Mouse (Mus musculus): ENCODE results near the gene Sars. TPM values are rescaled to one million over a fixed set of nuclear protein-coding genes. Genes with fewer than 3 reads are reported as not detected.
A peak's percentile ranks its signal among the peaks of the same experiment; 100 is the strongest.

The Sars gene
- polyA plus RNA-seq, 1 experiment = 228 TPM

GRCm38 (mm10) chr3:108423844-108424801 lies 20.9 kb downstream of the Sars start:
- TF ChIP-seq CTCF (IDR thresholded peaks at IDR 0.05; ENCODE audit: borderline replicate concordance, insufficient read depth, low read depth, low read length) = no peak
- TF ChIP-seq POLR2A (IDR thresholded peaks at IDR 0.05; ENCODE audit: borderline replicate concordance, insufficient read depth, low read length) = no peak
- Histone ChIP-seq H3K4me3 (replicated peaks; ENCODE audit: insufficient read depth, low read depth, low read length) (peak overlapping the region; percentile 54), H3K27me3 (ENCODE audit: control insufficient read depth, insufficient read depth, low read length) (no peaks in the 10 kb centered on the region), H3K27ac (ENCODE audit: insufficient read depth, low read length) (no peak overlapping the region), H3K4me1 (ENCODE audit: control insufficient read depth, insufficient read depth, low read length) (peaks cover 6% of the 10 kb centered on the region; the same call in 1 of the 2 replicates)
- peak; percentile 68 to 78 for DNase-seq
- 11% methylated on average over 11 of the region's 11 CpGs for WGBS

- Histone ChIP-seq H3K4me1 (ENCODE audit: control insufficient read depth, insufficient read depth, low read length) (peaks cover 6% of the 10 kb centered on the region; the same call in 1 of the 2 replicates), H3K4me3 (replicated peaks; ENCODE audit: insufficient read depth, low read depth, low read length) (no peak overlapping the region), H3K27me3 (ENCODE audit: control insufficient read depth, insufficient read depth, low read length) (no peaks in the 10 kb centered on the region), H3K27ac (ENCODE audit: insufficient read depth, low read length) (no peak overlapping the region)
- TF ChIP-seq CTCF (IDR thresholded peaks at IDR 0.05; ENCODE audit: borderline replicate concordance, insufficient read depth, low read depth, low read length) (no peak), POLR2A (IDR thresholded peaks at IDR 0.05; ENCODE audit: borderline replicate concordance, insufficient read depth, low read length) (no peak)
- no peak for DNase-seq
- WGBS = 12% methylated on average over 6 of the region's 6 CpGs
Observed at GRCm38 (mm10) chr3:108423006-108423405, 22.0 kb downstream of the Sars start.

- Histone ChIP-seq H3K4me1 (ENCODE audit: control insufficient read depth, insufficient read depth, low read length) (peaks cover 28% of the 10 kb centered on the region), H3K27me3 (ENCODE audit: control insufficient read depth, insufficient read depth, low read length) (no peaks in the 10 kb centered on the region), H3K4me3 (replicated peaks; ENCODE audit: insufficient read depth, low read depth, low read length) (peak overlapping the region; percentile 60), H3K27ac (ENCODE audit: insufficient read depth, low read length) (peak overlapping the region; percentile 61)
- peak; percentile 42 for TF ChIP-seq POLR2A (IDR thresholded peaks at IDR 0.05; ENCODE audit: borderline replicate concordance, insufficient read depth, low read length)
- no peak for TF ChIP-seq CTCF (IDR thresholded peaks at IDR 0.05; ENCODE audit: borderline replicate concordance, insufficient read depth, low read depth, low read length)
- under 1% methylated on average over 48 of the region's 48 CpGs for WGBS
- peak; percentile 86 to 87 for DNase-seq
Observed at GRCm38 (mm10) chr3:108415831-108416223, 29.2 kb downstream of the Sars start.

DNA sequence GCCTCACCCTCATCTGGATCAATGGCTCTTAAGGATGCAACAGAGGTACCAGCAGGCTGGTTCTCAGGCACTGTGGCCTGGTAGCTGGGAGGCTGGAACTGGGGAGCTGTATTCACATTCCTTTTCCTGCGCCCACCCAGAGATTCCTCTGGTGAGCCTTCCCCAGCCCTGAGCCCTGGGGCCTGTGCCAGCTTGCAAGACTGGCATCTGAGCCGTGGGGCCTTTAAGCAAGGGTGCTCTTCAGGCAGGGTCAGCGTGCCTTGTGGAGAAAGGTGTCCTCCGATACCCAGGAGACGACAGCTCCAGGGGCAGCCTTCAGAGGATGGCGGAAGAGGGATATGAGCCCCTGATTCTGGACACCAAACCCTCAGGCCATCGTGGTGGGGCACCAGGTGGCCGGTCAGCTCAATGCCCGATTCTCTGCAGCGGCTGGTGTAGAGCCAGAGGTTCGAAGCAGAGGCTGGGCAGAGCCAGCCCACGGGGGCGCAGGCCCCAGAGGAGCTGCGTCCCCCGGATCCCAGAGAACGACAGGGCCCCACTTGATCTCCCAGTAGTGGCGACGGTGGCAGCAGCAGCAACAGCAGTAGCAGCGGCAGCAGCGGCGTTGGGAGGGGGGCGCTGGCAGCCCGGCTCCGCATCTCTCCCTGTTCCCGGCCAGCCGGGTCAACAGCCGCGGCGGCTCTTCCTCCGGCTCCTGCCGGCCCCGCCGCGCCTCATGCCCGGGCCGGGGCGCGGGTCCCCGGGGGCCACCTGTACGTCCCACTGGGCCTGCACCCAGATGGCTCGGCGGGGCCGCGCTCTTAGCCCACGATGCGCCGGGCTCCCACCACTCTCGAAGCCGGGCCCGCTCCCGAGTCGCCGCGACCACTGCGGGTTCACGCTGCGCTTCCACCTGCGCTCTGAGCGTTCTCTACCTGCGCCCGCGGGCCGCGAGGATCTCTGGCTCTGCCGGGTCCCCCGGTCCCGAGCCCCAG lies 29.9 kb downstream of the Sars start, which contains the start of gene Celsr2:
Gene Celsr2, minus strand, starts transcription at position 696 of the 974 bp plus-strand sequence.
- TF ChIP-seq CTCF (IDR thresholded peaks at IDR 0.05; ENCODE audit: borderline replicate concordance, insufficient read depth, low read depth, low read length) (no peak), POLR2A (IDR thresholded peaks at IDR 0.05; ENCODE audit: borderline replicate concordance, insufficient read depth, low read length) (no peak)
- Histone ChIP-seq H3K27me3 (ENCODE audit: control insufficient read depth, insufficient read depth, low read length) (no peaks in the 10 kb centered on the region), H3K4me1 (ENCODE audit: control insufficient read depth, insufficient read depth, low read length) (peaks cover 35% of the 10 kb centered on the region), H3K4me3 (replicated peaks; ENCODE audit: insufficient read depth, low read depth, low read length) (peak within 1 kb of the TSS; percentile 60), H3K27ac (ENCODE audit: insufficient read depth, low read length) (peak within 1 kb of the TSS; percentile 61)
- WGBS = 2% methylated on average over 64 of the region's 67 CpGs
- DNase-seq = peak in 1 of 2 experiments; percentile 60

DNA sequence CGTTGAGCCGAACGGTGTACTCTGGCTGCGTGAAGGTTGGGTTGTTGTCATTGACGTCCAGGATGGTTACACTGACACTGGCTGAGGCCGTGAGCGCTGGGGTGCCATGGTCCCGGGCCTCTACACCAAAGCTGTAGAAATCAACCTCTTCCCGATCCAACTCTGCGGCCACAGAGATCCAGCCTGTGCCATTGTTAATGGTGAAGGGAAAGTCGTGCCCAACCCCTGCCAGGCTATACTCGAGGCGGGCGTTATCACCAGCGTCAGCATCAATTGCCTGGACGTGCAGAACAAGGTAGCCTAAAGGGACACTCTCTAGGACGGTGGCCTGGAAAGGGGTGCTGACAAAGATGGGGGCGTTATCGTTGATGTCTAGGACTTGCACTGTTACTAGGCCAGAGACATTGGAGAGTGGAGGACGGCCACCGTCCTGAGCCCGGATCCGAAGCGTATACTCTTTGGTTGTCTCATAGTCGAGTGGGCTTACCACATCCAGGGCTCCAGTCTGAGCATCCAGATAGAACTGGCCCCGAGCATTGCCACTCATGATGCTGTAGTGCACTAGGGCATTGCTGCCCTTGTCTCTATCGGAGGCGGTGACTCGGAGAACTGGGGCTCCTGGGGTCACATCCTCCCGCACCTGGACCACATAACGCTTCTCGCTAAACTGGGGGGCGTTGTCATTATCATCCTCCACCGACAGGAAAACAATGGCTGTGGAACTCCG lies 31.2 kb downstream of the Sars start:
- Histone ChIP-seq H3K4me1 (ENCODE audit: control insufficient read depth, insufficient read depth, low read length) (peaks cover 45% of the 10 kb centered on the region), H3K27me3 (ENCODE audit: control insufficient read depth, insufficient read depth, low read length) (no peaks in the 10 kb centered on the region), H3K27ac (ENCODE audit: insufficient read depth, low read length) (no peak overlapping the region), H3K4me3 (replicated peaks; ENCODE audit: insufficient read depth, low read depth, low read length) (no peak overlapping the region)
- 97% methylated on average over 35 of the region's 35 CpGs for WGBS
- TF ChIP-seq CTCF (IDR thresholded peaks at IDR 0.05; ENCODE audit: borderline replicate concordance, insufficient read depth, low read depth, low read length) = no peak
- no peak for TF ChIP-seq POLR2A (IDR thresholded peaks at IDR 0.05; ENCODE audit: borderline replicate concordance, insufficient read depth, low read length)
- no peak for DNase-seq

DNA sequence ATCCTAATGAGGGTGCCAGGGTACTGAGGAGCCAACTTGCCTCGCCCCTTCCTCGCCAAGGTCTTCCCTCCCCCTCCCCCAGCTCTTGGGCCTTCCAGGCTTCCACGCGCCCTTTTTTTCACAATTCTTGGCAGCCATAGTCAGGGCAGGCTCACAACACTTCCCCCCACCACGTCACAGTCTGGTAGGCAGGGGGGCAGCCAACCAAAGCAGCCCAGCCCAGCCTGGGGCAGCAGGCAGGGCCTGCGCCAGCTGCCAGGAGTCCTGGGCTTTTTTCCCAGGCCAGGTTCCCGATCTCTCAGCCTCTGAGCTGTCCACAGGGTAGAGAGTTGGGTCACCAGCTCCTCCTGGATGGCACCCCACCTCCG lies 33.3 kb downstream of the Sars start:
- Histone ChIP-seq H3K27me3 (ENCODE audit: control insufficient read depth, insufficient read depth, low read length) (no peaks in the 10 kb centered on the region), H3K27ac (ENCODE audit: insufficient read depth, low read length) (peak overlapping the region; percentile 23), H3K4me3 (replicated peaks; ENCODE audit: insufficient read depth, low read depth, low read length) (peak overlapping the region; percentile 42), H3K4me1 (ENCODE audit: control insufficient read depth, insufficient read depth, low read length) (peaks cover 59% of the 10 kb centered on the region)
- no peak for TF ChIP-seq CTCF (IDR thresholded peaks at IDR 0.05; ENCODE audit: borderline replicate concordance, insufficient read depth, low read depth, low read length)
- TF ChIP-seq POLR2A (IDR thresholded peaks at IDR 0.05; ENCODE audit: borderline replicate concordance, insufficient read depth, low read length) = no peak
- peak; percentile 73 to 85 for DNase-seq
- WGBS = 4% methylated on average over 8 of the region's 8 CpGs

Measured in cerebellum, adult 2 months (tissue).